Mouse (Mus musculus) gastrocnemius, postnatal 4 days (tissue): ENCODE data around the gene Atp1b1. TPM values are rescaled to one million over a fixed set of nuclear protein-coding genes. Genes with fewer than 3 reads are reported as not detected.

Experiments
- DNase-seq, 2 experiments: peaks; one replicate each; pipeline ENCODE4 v3.0.0; 2021 to 2022; ENCODE audit warnings: low spot score in 2 of 2, mixed read lengths in 2 of 2
- total RNA-seq, 2 experiments: library from RNA; stranded (reverse); gene quantifications; 2 replicates each; pipeline ENCODE4 v1.2.3; 2021

Atp1b1 gene
- total RNA-seq, 2 experiments from 2014 or later: 61.7 to 77.4 TPM

DNA sequence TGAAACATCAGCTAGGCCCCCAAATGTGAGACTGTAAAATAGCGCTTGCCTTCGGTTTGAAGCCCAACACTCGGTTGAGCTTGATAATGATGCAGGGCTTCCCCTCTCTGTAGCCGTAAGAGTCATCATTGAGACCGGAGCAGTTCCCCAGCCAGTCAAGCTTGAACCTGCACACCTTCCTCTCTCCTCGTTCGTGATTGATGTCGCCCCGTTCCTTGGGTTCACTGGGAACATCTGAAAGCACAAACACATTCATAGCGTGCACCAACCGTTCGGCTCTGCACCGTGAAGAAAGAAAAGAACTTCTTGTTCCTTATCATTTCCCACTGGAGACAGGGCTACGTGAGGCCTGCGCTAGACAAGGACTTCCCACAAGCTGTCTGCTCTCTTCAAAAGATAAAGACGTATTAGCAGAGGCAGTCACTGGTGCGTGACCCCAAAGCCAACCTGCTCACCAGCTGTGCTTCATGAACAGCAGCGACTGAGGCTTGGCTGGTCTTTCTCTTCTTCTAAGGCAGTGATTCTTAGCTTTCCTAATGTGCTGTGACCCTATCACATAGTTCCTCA is 16.7 kb downstream of the Atp1b1 start:
- no peak for DNase-seq

DNA sequence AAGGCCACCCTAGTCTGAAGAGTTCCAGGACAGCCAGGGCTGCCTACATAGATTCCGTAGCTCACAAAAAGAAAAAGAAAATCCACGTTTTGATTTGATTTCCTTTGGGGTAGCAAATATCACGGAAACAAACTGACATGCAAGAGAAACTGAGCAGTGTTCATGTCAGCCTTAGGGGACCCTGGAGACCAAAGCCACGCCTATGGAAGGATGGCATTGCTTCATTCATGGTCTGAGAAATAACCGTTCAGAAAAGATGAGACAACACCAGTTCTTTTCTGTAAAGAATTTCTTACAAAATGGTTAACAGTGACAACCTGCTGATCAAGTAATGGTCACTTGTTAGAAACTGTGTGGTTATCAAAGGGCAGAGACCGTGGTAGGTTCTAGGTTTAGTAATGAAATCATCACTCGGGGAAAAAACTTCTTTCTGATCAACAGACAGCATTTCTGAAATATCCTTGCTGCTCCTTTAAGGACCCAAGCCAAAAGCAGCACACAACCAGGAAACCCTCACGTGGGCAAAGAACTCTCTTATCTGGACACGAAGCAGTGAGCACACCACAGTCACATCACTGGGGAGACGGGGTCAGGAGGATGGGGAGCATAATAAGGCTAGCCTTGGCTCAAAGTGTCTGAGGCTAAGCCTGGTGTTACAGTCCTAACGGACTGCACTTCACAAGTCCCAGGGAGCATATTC is 17.3 kb downstream of the Atp1b1 start:
- DNase-seq: no peak

GRCm38 (mm10) chr1:164440230-164440629 is 17.9 kb downstream of the Atp1b1 start:
- no peak for DNase-seq

- no peak for DNase-seq
Measured at GRCm38 (mm10) chr1:164436749-164437148, 21.4 kb downstream of the Atp1b1 start.

- DNase-seq: no peak
Measured at GRCm38 (mm10) chr1:164434049-164434448, 24.1 kb downstream of the Atp1b1 start.

GRCm38 (mm10) chr1:164432649-164433048 is 25.5 kb downstream of the Atp1b1 start:
- no peak for DNase-seq

DNA sequence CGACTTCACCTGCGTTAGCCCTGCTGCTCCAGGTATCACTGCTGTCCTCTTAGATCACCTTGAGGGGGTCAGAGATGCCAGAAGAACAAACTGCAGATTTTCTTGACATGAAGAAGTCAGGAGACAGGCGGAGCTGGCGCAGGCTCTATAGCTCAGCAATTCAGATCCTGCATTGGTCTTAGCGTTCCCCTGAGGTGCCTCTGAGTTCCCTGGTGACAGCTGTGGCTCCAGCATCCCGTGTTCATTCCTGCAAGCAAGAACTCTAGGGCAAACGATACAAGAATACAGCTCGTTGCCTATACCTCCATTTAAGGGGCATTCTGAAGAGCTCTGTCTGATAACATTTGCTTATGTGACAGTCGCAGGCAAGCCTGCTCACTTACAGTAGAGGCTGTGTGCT is 29.5 kb downstream of the Atp1b1 start:
- DNase-seq: no peak

GRCm38 (mm10) chr1:164427777-164428176 is 30.4 kb downstream of the Atp1b1 start:
- no peak for DNase-seq

DNA sequence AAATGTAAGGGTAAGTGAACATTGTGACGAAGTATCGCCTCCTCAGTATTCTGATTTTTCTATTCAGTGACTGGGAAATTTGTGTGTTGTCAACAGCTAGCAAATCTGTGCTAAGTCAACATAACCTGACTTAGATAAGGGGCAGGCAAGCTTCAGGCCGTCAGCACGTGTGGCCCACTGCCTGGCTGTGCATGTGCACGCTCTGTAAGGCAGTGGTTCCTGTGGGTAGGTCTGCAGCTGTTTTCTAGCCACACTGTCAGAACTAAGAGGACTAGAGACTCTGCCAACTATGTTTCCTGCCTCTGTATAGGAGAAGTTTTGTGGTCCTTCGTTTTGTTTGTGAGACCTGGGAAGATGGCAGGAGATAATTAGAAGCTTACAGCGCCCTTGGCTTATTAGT is 31.9 kb downstream of the Atp1b1 start:
- DNase-seq: no peak

- DNase-seq: no peak
Measured at GRCm38 (mm10) chr1:164420623-164421354, 37.4 kb downstream of the Atp1b1 start.

GRCm38 (mm10) chr1:164419401-164419800 is 38.8 kb downstream of the Atp1b1 start:
- no peak for DNase-seq

DNA sequence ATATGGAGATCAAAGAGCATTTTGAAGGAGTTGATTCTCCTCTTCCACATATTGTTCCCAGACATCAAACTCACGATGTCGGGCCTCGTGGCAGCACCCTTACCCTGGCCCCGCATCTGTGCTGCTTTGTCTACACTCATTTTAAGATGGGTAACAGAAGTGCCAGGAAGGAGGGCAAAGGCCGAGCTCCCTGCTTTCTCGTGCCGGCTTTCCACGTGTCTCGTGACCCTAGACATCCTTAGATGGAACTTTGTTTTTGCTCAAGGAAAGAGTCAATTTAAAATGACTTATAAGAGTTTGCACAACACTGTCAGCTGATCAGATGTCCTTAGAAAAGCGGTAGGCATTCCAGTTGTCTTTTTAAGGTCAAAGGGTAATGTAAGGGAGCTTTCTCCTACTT is 39.8 kb downstream of the Atp1b1 start:
- no peak for DNase-seq

DNA sequence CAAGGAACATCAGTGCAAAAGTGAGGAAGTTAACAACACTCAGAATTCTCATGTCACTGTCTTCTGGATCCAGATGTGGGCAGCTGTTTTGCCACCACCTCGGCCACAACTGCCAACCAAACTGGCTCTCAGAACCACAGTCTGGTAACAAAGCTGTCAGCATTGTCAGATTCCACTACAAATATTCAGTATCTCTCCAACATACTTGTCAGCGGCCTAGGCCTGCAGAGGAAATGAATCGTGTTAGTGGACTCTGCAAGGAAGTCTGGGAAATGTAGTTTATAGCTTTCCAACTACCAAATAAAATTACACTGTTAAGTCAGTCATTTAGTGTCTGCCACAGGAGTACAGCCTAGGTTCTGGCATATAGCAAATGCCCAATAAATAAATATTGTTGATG is 40.6 kb downstream of the Atp1b1 start:
- DNase-seq: no peak

DNA sequence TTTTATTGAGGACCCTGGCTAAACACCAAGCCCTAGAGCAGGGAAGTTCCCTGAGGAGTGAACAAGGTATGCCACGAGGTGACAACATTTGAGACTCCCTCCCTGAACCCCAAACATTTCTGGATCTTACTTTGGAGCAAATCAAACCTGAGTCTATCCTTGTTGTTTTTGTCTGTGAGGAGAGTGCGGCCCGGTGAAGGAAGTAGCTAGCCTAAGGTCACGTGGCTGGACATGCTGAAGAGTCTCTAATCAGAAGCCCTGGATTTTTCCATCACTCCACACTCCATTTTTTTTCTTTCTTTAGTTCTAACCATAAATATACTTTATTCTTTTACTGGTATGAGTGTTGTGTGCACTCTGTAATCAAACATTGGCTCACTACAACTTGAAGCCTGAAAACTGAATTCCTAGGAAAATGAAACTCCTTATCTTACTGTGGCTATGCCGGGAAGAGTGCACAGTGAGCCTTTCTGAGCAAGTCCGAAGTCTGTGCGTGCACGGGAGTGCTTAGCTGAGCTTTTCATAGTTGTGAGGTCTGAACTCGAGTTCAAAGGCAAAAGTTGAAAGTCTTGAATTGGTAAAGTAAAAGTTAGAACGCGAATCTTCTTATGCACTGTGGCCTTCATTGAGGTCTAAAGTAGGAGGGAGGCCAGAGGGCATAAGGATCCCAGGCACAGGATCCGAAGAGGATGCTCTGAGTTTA is 41.3 kb downstream of the Atp1b1 start:
- DNase-seq: no peak

GRCm38 (mm10) chr1:164415347-164415751 is 42.8 kb downstream of the Atp1b1 start:
- no peak for DNase-seq

GRCm38 (mm10) chr1:164413608-164414007 is 44.5 kb downstream of the Atp1b1 start:
- no peak for DNase-seq

DNA sequence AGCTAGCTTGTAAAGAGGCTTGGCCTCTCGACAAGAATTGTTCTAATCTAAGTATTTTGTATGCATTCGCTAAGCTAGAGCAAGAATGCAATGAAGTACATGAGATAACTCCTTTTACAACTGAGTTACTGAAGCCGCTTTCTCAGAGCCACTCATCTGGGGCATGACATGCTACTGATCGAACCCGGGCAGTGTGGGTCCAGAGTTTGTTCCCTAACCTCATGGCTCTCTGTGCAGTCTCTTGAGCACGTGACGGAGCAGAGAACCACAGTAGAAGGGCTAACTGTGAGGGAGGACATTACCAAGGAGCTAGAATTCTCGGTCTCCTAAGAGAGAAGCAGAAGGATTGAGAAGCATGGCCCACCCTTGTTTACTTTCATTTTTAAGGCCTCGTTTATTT is 45.2 kb downstream of the Atp1b1 start:
- no peak for DNase-seq

- DNase-seq: no peak
Measured at GRCm38 (mm10) chr1:164411306-164411705, 46.8 kb downstream of the Atp1b1 start.

GRCm38 (mm10) chr1:164408655-164409054 is 49.5 kb downstream of the Atp1b1 start:
- no peak for DNase-seq

GRCm38 (mm10) chr1:164406506-164406905 is 51.6 kb downstream of the Atp1b1 start:
- no peak for DNase-seq

DNA sequence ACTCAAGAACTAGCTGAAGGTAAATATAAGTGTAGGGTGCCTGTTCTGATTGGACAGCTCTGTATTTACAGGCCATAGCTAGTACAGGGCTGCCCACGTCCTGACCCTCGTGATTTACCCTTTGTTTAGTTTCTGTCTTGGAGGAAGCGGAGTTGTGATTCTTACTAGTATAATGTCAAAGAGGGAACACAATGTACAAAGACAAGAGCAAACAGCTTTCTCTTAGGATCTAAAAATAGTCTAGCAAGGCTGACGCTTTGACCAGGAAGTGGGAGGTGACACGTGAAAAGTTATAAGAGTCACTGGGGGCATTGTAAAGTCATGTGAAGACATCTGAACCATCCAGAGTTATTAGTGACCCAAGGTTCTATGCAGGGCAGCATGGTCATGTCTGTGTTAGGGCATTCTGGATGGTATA is 52.8 kb downstream of the Atp1b1 start:
- no peak for DNase-seq

GRCm38 (mm10) chr1:164399578-164399977 is 58.6 kb downstream of the Atp1b1 start:
- DNase-seq: no peak
